Mouse (Mus musculus) heart, adult 2 months (tissue): ENCODE measurements around the gene Padi3. TPM values are rescaled to one million over a fixed set of nuclear protein-coding genes. Genes with fewer than 3 reads are reported as not detected.

Source experiments
- DNase-seq, 2 experiments: peaks; one replicate each; pipeline ENCODE4 v3.0.0; 2021
- H3K27ac ChIP-seq: fragments of 200-600 bp; 2 replicates; pipeline ENCODE4 v1.8.1; 2022
- H3K27me3 ChIP-seq: fragments of 200-500 bp; 2 replicates; pipeline ENCODE4 v1.6.1; 2012; ENCODE audit warnings: mild to moderate bottlenecking, low read length, inconsistent platforms, mixed read lengths; ENCODE audit not compliant: control insufficient read depth, insufficient read depth
- H3K36me3 ChIP-seq: fragments of 200-500 bp; 2 replicates; pipeline ENCODE4 v1.6.1; 2012; ENCODE audit warnings: low read length, inconsistent platforms; ENCODE audit not compliant: control insufficient read depth, insufficient read depth
- H3K4me1 ChIP-seq: fragments of 200-500 bp; 2 replicates; pipeline ENCODE4 v1.6.1; 2011; ENCODE audit warnings: low read length; ENCODE audit not compliant: control insufficient read depth, insufficient read depth
- H3K4me3 ChIP-seq: fragments of 200-600 bp; 2 replicates; pipeline ENCODE4 v1.8.1; 2022
- H3K79me2 ChIP-seq: fragments of 200-500 bp; replicated peaks from 2 replicates; pipeline ENCODE4 v1.6.1; 2012; ENCODE audit warnings: mild to moderate bottlenecking, inconsistent platforms, low read length, moderate library complexity, mixed read lengths; ENCODE audit not compliant: control insufficient read depth, insufficient read depth
- H3K9ac ChIP-seq: fragments of 200-500 bp; 2 replicates; pipeline ENCODE4 v1.6.1; 2012; ENCODE audit warnings: low read depth, mild to moderate bottlenecking, control low read depth, inconsistent platforms, low read length, mixed read lengths
- CTCF ChIP-seq: fragments of 200-600 bp; IDR thresholded peaks from 2 replicates; pipeline ENCODE4 v1.8.1; 2022; ENCODE audit warnings: antibody characterized with exemption, mild to moderate bottlenecking, moderate library complexity
- EP300 ChIP-seq: fragments of 200-500 bp; IDR thresholded peaks from 2 replicates; pipeline ENCODE4 v1.6.1; 2011; ENCODE audit warnings: low read depth, low read length, control low read depth; ENCODE audit not compliant: insufficient read depth
- POLR2A ChIP-seq: fragments of 200-500 bp; IDR thresholded peaks from 2 replicates; pipeline ENCODE4 v1.6.1; 2011; ENCODE audit warnings: mild to moderate bottlenecking, low read depth, low read length, control low read depth; ENCODE audit not compliant: insufficient read depth
- WGBS: fragments of 180-500 bp; shearing (Covaris S2); methylation state at CpG from one replicate; pipeline ENCODE4 v1.1.7; 2018; 5-methylcytosine and 5-hydroxymethylcytosine counted together
- intact Hi-C: fragments of 180-260 bp; cut with DNase I; formaldehyde crosslinking; loops from one replicate; pipeline ENCODE4 v1.15.1; 2025
- polyA plus RNA-seq: library from polyadenylated mRNA; depleted of rRNA; stranded (reverse); fragments of >200 nt; gene quantifications from 2 replicates; pipeline ENCODE4 v1.2.3, GENCODE M21; 2012
- total RNA-seq, 2 experiments: library from RNA; stranded (reverse); gene quantifications; 2 replicates each; pipeline ENCODE4 v1.2.3; 2021

Gene Padi3
- total and polyA plus RNA-seq, 3 experiments = 0.09 to 0.16 TPM; not detected in 1

GRCm38 (mm10) chr4:140853626-140854025 lies 43.2 kb upstream of the Padi3 start:
- Histone ChIP-seq H3K79me2 (no peaks in the 10 kb centered on the region), H3K4me3 (no peak overlapping the region), H3K27ac (no peak overlapping the region), H3K27me3 (no peaks in the 10 kb centered on the region), H3K36me3 (no peaks in the 10 kb centered on the region), H3K4me1 (no peaks in the 10 kb centered on the region), H3K9ac (no peak overlapping the region)
- intact Hi-C loops = no loop called here
- no peak for DNase-seq
- no peak for TF ChIP-seq POLR2A
- TF ChIP-seq EP300 = no peak
- TF ChIP-seq CTCF = no peak
- 43% methylated on average over 8 of the region's 8 CpGs for WGBS

GRCm38 (mm10) chr4:140849310-140849709 lies 38.9 kb upstream of the Padi3 start:
- H3K4me3 ChIP-seq = no peak overlapping the region
- no peaks in the 10 kb centered on the region for H3K4me1 ChIP-seq
- H3K79me2 ChIP-seq = no peaks in the 10 kb centered on the region
- intact Hi-C loops = no loop called here
- no peaks in the 10 kb centered on the region for H3K36me3 ChIP-seq
- 79% methylated on average over 11 of the region's 11 CpGs for WGBS
- no peak overlapping the region for H3K27ac ChIP-seq
- no peaks in the 10 kb centered on the region for H3K27me3 ChIP-seq
- no peak overlapping the region for H3K9ac ChIP-seq
- no peak for TF ChIP-seq CTCF
- TF ChIP-seq POLR2A = no peak
- DNase-seq = no peak

GRCm38 (mm10) chr4:140845666-140846065 lies 35.2 kb upstream of the Padi3 start, which contains the start of gene Padi1:
Padi1 (minus strand) TSS chr4:140845778.
- Histone ChIP-seq H3K4me1 (no peaks in the 10 kb centered on the region), H3K36me3 (no peaks in the 10 kb centered on the region), H3K9ac (no peak within 1 kb of the TSS), H3K79me2 (no peaks in the 10 kb centered on the region), H3K4me3 (no peak within 1 kb of the TSS), H3K27ac (no peak within 1 kb of the TSS), H3K27me3 (no peaks in the 10 kb centered on the region)
- no peak for DNase-seq
- intact Hi-C loops = no loop called here
- 74% methylated on average over 6 of the region's 6 CpGs for WGBS
- TF ChIP-seq POLR2A (no peak), CTCF (no peak), EP300 (no peak)

GRCm38 (mm10) chr4:140844991-140845390 lies 34.5 kb upstream of the Padi3 start:
- no peak for DNase-seq
- Histone ChIP-seq H3K4me1 (no peaks in the 10 kb centered on the region), H3K27me3 (no peaks in the 10 kb centered on the region), H3K79me2 (no peaks in the 10 kb centered on the region), H3K9ac (no peak overlapping the region), H3K27ac (no peak overlapping the region), H3K4me3 (no peak overlapping the region), H3K36me3 (no peaks in the 10 kb centered on the region)
- intact Hi-C loops = no loop called here
- WGBS = 50% methylated on average over 4 of the region's 4 CpGs
- TF ChIP-seq EP300 (no peak), CTCF (no peak), POLR2A (no peak)

- Histone ChIP-seq H3K9ac (no peak overlapping the region), H3K4me1 (no peaks in the 10 kb centered on the region), H3K27me3 (no peaks in the 10 kb centered on the region), H3K4me3 (no peak overlapping the region), H3K36me3 (no peaks in the 10 kb centered on the region), H3K79me2 (no peaks in the 10 kb centered on the region), H3K27ac (no peak overlapping the region)
- DNase-seq = no peak
- intact Hi-C loops = no loop called here
- 66% methylated on average over 15 of the region's 15 CpGs for WGBS
- TF ChIP-seq POLR2A (no peak), EP300 (no peak), CTCF (no peak)
Measured at GRCm38 (mm10) chr4:140843670-140844280, 33.3 kb upstream of the Padi3 start.

GRCm38 (mm10) chr4:140842909-140843308 lies 32.5 kb upstream of the Padi3 start:
- no peak overlapping the region for H3K9ac ChIP-seq
- no peaks in the 10 kb centered on the region for H3K79me2 ChIP-seq
- no peak overlapping the region for H3K4me3 ChIP-seq
- DNase-seq = no peak
- H3K36me3 ChIP-seq = no peaks in the 10 kb centered on the region
- TF ChIP-seq EP300 = no peak
- no peak for TF ChIP-seq POLR2A
- TF ChIP-seq CTCF = no peak
- no peaks in the 10 kb centered on the region for H3K4me1 ChIP-seq
- intact Hi-C loops = no loop called here
- 80% methylated on average over 1 of the region's 1 CpGs for WGBS
- no peaks in the 10 kb centered on the region for H3K27me3 ChIP-seq
- H3K27ac ChIP-seq = no peak overlapping the region
